Mouse (Mus musculus) liver, embryonic 12.5 days (tissue): ENCODE results near the gene Cpa4. TPM values are rescaled to one million over a fixed set of nuclear protein-coding genes. Genes with fewer than 3 reads are reported as not detected.

Experiments
- ATAC-seq: fragments of 200-750 bp; cut with Nextera tagmentation; 2 replicates; pipeline ENCODE4 v1.8.0; 2017; ENCODE audit warnings: moderate number of reproducible peaks, mild to moderate bottlenecking, moderate library complexity
- H3K27ac ChIP-seq: fragments of 300-500 bp; sonication (generic); 2 replicates; pipeline ENCODE4 v1.5.1; 2016; ENCODE audit warnings: mild to moderate bottlenecking
- H3K27me3 ChIP-seq: fragments of 300-500 bp; sonication (generic); replicated peaks from 2 replicates; pipeline ENCODE4 v1.6.1; 2016; ENCODE audit warnings: mild to moderate bottlenecking, moderate library complexity
- H3K36me3 ChIP-seq: fragments of 300-500 bp; sonication (generic); 2 replicates; pipeline ENCODE4 v1.6.1; 2016; ENCODE audit warnings: mild to moderate bottlenecking, moderate library complexity
- H3K4me1 ChIP-seq: fragments of 300-500 bp; sonication (generic); 2 replicates; pipeline ENCODE4 v1.6.1; 2016
- H3K4me2 ChIP-seq: fragments of 300-500 bp; sonication (generic); 2 replicates; pipeline ENCODE4 v1.6.1; 2016; ENCODE audit warnings: mild to moderate bottlenecking, moderate library complexity
- H3K4me3 ChIP-seq: fragments of 300-500 bp; sonication (generic); 2 replicates; pipeline ENCODE4 v1.5.1; 2016; ENCODE audit warnings: mild to moderate bottlenecking, moderate library complexity
- H3K9ac ChIP-seq: fragments of 300-500 bp; sonication (generic); 2 replicates; pipeline ENCODE4 v1.6.1; 2016; ENCODE audit warnings: mild to moderate bottlenecking, moderate library complexity
- H3K9me3 ChIP-seq: fragments of 300-500 bp; sonication (generic); replicated peaks from 2 replicates; pipeline ENCODE4 v1.6.1; 2016; ENCODE audit warnings: mild to moderate bottlenecking, moderate library complexity
- WGBS: fragments of 180-500 bp; shearing (Covaris S2); methylation state at CpG from one replicate; pipeline ENCODE4 v1.1.7; 2016; ENCODE audit not compliant: insufficient replicate concordance; 5-methylcytosine and 5-hydroxymethylcytosine counted together
- polyA plus RNA-seq: library from polyadenylated mRNA; unstranded; fragments of >200 nt; fragmentation: Nextera tagmentation; extraction: Ambion mirVana; gene quantifications from 2 replicates; pipeline ENCODE4 v1.2.1, GENCODE M21; 2016

The Cpa4 gene
- polyA plus RNA-seq, 1 experiment from 2014 or later = 0.12 TPM

- 58% methylated on average over 7 of the region's 7 CpGs for WGBS
- Histone ChIP-seq H3K36me3 (no peaks in the 10 kb centered on the region), H3K4me1 (0 out of 2 replicates have a peak, but pooled peaks cover 4% of the 10 kb centered on the region), H3K9ac (no peak overlapping the region), H3K27ac (no peak overlapping the region), H3K9me3 (no peaks in the 10 kb centered on the region), H3K4me2 (no peak overlapping the region), H3K4me3 (no peak overlapping the region), H3K27me3 (no peaks in the 10 kb centered on the region; the same call in 1 of the 2 replicates)
- no peak for ATAC-seq
These were observed 36.2 kb downstream of the Cpa4 start for GRCm38 (mm10) chr6:30604342-30604867.

- Histone ChIP-seq H3K9ac (no peak overlapping the region), H3K27ac (no peak overlapping the region), H3K4me3 (no peak overlapping the region), H3K9me3 (no peaks in the 10 kb centered on the region), H3K4me2 (no peak overlapping the region), H3K36me3 (no peaks in the 10 kb centered on the region), H3K4me1 (0 out of 2 replicates have a peak, but pooled peaks cover 4% of the 10 kb centered on the region), H3K27me3 (no peaks in the 10 kb centered on the region; the same call in 1 of the 2 replicates)
- WGBS = 66% methylated on average over 4 of the region's 4 CpGs
- ATAC-seq = no peak
These were observed 36.9 kb downstream of the Cpa4 start for GRCm38 (mm10) chr6:30605111-30605510.

DNA sequence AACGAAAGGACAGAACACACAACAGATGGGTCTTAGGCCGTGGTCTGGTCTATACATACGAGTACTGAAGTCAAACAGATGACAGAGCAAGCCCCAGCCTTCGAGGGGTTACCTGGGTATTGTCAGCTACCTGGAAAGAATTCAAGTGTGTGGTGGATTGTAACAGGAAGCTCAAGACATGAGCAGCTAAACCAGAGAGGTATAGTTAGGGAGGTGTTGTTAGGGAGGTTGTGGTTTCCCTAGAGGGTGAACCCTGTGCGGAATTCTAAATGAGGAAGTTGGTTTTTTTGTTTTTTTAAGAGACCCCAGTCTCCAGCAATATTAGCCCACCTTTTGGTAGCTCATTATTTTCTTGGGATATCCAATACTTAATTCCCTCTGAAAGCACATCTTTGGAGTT, 37.5 kb downstream of the Cpa4 start:
- no peak for ATAC-seq
- no peaks in the 10 kb centered on the region for H3K9me3 ChIP-seq
- H3K36me3 ChIP-seq = no peaks in the 10 kb centered on the region
- H3K9ac ChIP-seq = no peak overlapping the region
- 0 out of 2 replicates have a peak, but pooled peaks cover 4% of the 10 kb centered on the region for H3K4me1 ChIP-seq
- H3K4me2 ChIP-seq = no peak overlapping the region
- no peaks in the 10 kb centered on the region; the same call in 1 of the 2 replicates for H3K27me3 ChIP-seq
- H3K4me3 ChIP-seq = no peak overlapping the region
- H3K27ac ChIP-seq = no peak overlapping the region
- 39% methylated on average over 5 of the region's 5 CpGs for WGBS

DNA sequence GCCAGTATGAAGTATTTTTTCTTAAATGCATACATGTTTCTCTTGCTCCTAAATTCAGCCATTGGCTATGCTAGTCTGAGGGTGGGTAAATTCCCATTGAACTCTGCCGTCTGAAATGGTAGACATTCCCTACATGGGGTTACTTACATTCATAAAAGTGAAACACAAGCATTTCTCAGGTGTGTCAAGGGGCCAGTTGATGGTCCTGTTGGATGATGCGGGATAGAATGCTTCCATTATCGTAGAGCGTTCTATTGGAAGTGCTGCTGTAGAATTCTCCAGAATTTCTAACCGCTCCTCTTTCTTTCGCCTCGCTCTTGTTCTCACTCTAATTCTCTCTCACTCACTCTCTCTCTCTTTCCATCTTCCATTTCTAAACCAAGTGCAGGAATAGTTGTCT, 42.5 kb downstream of the Cpa4 start, which contains the start of gene Cpa5:
Gene Cpa5 (plus strand): TSS at position 301 of the 400 bp plus-strand sequence.
- ATAC-seq = no peak
- Histone ChIP-seq H3K36me3 (no peaks in the 10 kb centered on the region), H3K9ac (no peak within 1 kb of the TSS), H3K4me3 (no peak within 1 kb of the TSS), H3K4me2 (no peak within 1 kb of the TSS), H3K4me1 (no peaks in the 10 kb centered on the region), H3K27me3 (peaks cover 31% of the 10 kb centered on the region), H3K27ac (no peak within 1 kb of the TSS), H3K9me3 (no peaks in the 10 kb centered on the region)
- WGBS = 82% methylated on average over 7 of the region's 7 CpGs

DNA sequence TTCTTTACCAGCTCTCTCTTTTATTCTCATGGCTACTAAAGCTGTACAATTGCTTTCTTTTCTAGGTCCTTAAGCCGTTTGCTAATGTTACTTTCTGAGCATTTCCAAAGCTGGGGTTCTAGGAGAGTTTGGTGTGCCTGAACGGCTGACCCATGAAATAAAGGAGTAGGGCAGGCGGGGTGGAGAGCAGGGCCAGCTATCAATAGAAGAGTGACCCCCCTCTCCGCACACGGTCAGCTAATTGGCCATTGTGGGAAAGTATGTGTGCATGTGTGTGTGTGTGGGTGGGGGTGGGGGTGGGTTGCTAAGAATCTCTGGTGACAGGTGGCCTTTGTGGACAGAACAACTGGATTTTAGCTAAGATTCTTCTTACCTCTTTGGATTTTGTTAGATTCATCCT, 43.0 kb downstream of the Cpa4 start:
- no peak overlapping the region for H3K4me3 ChIP-seq
- no peak overlapping the region for H3K9ac ChIP-seq
- H3K4me1 ChIP-seq = 0 out of 2 replicates have a peak, but pooled peaks cover 2% of the 10 kb centered on the region
- no peaks in the 10 kb centered on the region for H3K9me3 ChIP-seq
- no peak overlapping the region for H3K27ac ChIP-seq
- no peak for ATAC-seq
- H3K27me3 ChIP-seq = peaks cover 36% of the 10 kb centered on the region
- H3K36me3 ChIP-seq = no peaks in the 10 kb centered on the region
- 67% methylated on average over 5 of the region's 5 CpGs for WGBS
- H3K4me2 ChIP-seq = no peak overlapping the region

GRCm38 (mm10) chr6:30614251-30614650, 46.1 kb downstream of the Cpa4 start:
- Histone ChIP-seq H3K4me1 (peaks cover 20% of the 10 kb centered on the region), H3K4me2 (no peak overlapping the region), H3K27me3 (peaks cover 67% of the 10 kb centered on the region), H3K36me3 (no peaks in the 10 kb centered on the region), H3K27ac (no peak overlapping the region), H3K4me3 (no peak overlapping the region), H3K9ac (no peak overlapping the region), H3K9me3 (no peaks in the 10 kb centered on the region)
- 67% methylated on average over 6 of the region's 6 CpGs for WGBS
- no peak for ATAC-seq

- Histone ChIP-seq H3K4me2 (no peak overlapping the region), H3K9me3 (no peaks in the 10 kb centered on the region), H3K4me3 (no peak overlapping the region), H3K9ac (no peak overlapping the region), H3K36me3 (no peaks in the 10 kb centered on the region), H3K27me3 (peaks cover 81% of the 10 kb centered on the region), H3K4me1 (peaks cover 20% of the 10 kb centered on the region), H3K27ac (no peak overlapping the region)
- WGBS = 28% methylated on average over 4 of the region's 4 CpGs
- no peak for ATAC-seq
These were observed 47.6 kb downstream of the Cpa4 start for GRCm38 (mm10) chr6:30615741-30616140.

GRCm38 (mm10) chr6:30616491-30616941, 48.3 kb downstream of the Cpa4 start:
- Histone ChIP-seq H3K9me3 (no peaks in the 10 kb centered on the region), H3K4me2 (peak overlapping the region; percentile 21; the same call in 1 of the 2 replicates), H3K9ac (no peak overlapping the region), H3K27ac (no peak overlapping the region), H3K27me3 (peaks cover 88% of the 10 kb centered on the region), H3K4me1 (peaks cover 20% of the 10 kb centered on the region), H3K4me3 (no peak overlapping the region), H3K36me3 (no peaks in the 10 kb centered on the region)
- 4% methylated on average over 8 of the region's 8 CpGs for WGBS
- ATAC-seq = no peak

DNA sequence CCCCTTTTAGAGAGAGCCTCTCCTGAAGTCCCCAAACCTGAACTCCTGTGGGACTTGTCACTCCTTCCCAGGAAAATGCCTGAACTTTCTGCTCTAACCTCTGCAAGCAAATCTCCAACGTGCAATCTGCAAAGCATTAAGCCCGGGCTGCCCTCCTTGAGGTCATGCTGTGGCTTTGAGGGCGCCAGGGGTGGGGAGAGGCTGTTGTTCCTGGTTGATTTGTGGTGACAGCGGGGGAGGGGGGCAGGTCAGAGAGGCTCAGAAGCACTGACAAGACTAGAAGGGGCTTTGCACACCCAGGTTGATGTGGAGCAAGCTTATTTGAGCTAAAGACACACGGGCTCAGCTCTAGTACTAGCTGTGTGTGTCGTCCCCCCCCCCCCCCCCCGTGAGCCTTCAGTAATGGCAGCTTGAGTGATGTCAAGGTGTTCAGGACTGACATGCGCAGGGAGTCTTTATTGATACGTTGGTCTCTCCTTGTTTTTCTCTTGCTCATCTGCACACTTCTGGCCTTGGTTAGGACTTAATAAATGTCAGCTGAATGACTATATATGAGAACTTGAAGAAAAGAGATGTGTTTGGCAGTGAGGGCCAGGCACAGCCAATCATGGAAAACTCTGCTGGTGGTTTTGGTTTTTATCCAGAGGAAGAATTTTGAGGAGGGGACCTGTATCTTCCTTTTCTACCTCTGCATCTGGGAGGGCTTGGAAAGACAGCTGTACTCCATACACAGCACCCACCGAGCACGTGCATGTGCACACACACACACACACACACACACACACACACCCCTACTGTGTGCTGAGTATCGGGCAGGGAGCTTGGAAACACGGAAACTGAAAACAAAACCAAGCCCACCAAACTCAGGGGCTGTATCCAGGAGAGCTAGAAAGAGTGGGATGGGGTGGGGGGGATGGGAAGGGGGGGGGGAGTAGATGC, 49.1 kb downstream of the Cpa4 start:
- H3K27me3 ChIP-seq = peaks cover 83% of the 10 kb centered on the region
- H3K27ac ChIP-seq = no peak overlapping the region
- no peaks in the 10 kb centered on the region for H3K9me3 ChIP-seq
- no peak for ATAC-seq
- H3K9ac ChIP-seq = no peak overlapping the region
- no peak overlapping the region for H3K4me3 ChIP-seq
- H3K4me1 ChIP-seq = peaks cover 20% of the 10 kb centered on the region
- no peaks in the 10 kb centered on the region for H3K36me3 ChIP-seq
- WGBS = 8% methylated on average over 13 of the region's 13 CpGs
- peak overlapping the region; percentile 21; the same call in 1 of the 2 replicates for H3K4me2 ChIP-seq

GRCm38 (mm10) chr6:30617959-30618590, 49.9 kb downstream of the Cpa4 start:
- WGBS = 11% methylated on average over 18 of the region's 18 CpGs
- H3K27ac ChIP-seq = no peak overlapping the region

GRCm38 (mm10) chr6:30618735-30619134, 50.6 kb downstream of the Cpa4 start:
- WGBS = 42% methylated on average over 6 of the region's 6 CpGs
- H3K36me3 ChIP-seq = no peaks in the 10 kb centered on the region
- H3K9me3 ChIP-seq = no peaks in the 10 kb centered on the region
- H3K4me2 ChIP-seq = no peak overlapping the region
- no peak overlapping the region for H3K9ac ChIP-seq
- peaks cover 81% of the 10 kb centered on the region for H3K27me3 ChIP-seq
- H3K4me1 ChIP-seq = peaks cover 20% of the 10 kb centered on the region
- ATAC-seq = no peak
- H3K4me3 ChIP-seq = no peak overlapping the region
- H3K27ac ChIP-seq = no peak overlapping the region

More at GRCm38 (mm10) chr6:30617959-30618590, 49.9 kb downstream of the Cpa4 start:
- no peaks in the 10 kb centered on the region for H3K9me3 ChIP-seq
- H3K36me3 ChIP-seq = no peaks in the 10 kb centered on the region
- peaks cover 20% of the 10 kb centered on the region for H3K4me1 ChIP-seq
- H3K9ac ChIP-seq = no peak overlapping the region
- H3K4me2 ChIP-seq = peak overlapping the region; percentile 17; the same call in 1 of the 2 replicates
- peaks cover 80% of the 10 kb centered on the region for H3K27me3 ChIP-seq
- no peak overlapping the region for H3K4me3 ChIP-seq
- ATAC-seq = no peak

- WGBS = 72% methylated on average over 5 of the region's 5 CpGs
- Histone ChIP-seq H3K27me3 (peaks cover 73% of the 10 kb centered on the region), H3K27ac (no peak overlapping the region), H3K4me2 (no peak overlapping the region), H3K4me1 (peaks cover 20% of the 10 kb centered on the region), H3K36me3 (no peaks in the 10 kb centered on the region), H3K4me3 (no peak overlapping the region), H3K9me3 (no peaks in the 10 kb centered on the region), H3K9ac (no peak overlapping the region)
- no peak for ATAC-seq
These were observed 51.4 kb downstream of the Cpa4 start for GRCm38 (mm10) chr6:30619606-30620005.
